Mouse (Mus musculus): Measurements from ENCODE around the gene Morc1. TPM values are rescaled to one million over a fixed set of nuclear protein-coding genes. Genes with fewer than 3 reads are reported as not detected.

The Morc1 gene
- polyA plus RNA-seq (2014; fragmentation: Illumina TruSeq; extraction: RNeasy Lipid Tissue Mini Kit (QIAGEN cat#74804); ENCODE audit: low read depth, low replicate concordance), result not detected

GRCm38 (mm10) chr16:48431027-48431426, at the start of gene Morc1:
Gene Morc1, plus strand, starts transcription at chr16:48431237.

DNA sequence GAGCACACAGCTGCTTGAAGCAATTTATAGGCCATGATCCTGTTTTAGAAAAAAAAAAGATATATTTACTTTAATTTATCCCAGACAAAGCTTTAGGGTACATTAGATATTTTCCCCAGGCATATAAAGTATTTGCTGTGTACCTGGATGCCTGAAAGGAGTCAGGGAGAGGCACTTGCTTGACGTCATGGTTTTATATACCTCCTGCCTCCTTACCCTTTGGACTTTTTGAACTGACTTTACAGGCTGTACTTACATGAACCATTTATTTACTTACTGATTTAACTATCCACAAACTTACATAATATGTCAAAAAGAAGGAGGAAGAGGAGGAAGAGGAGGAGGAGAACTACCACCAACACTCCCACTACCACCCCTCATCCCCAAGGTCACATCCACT, 18.8 kb upstream of the Morc1 start, which contains the start of gene Gm5485:
Gene Gm5485 (minus strand): TSS at position 171 of the 400 bp plus-strand sequence.

Other genes starting within 250 kb of the Morc1 start
- not detected for gene Dppa4, start 147.5 kb upstream of the Morc1 start, polyA plus RNA-seq (2014; fragmentation: Illumina TruSeq; extraction: RNeasy Lipid Tissue Mini Kit (QIAGEN cat#74804); ENCODE audit: low read depth, low replicate concordance)
- gene Dppa2, start 127.3 kb upstream of the Morc1 start, polyA plus RNA-seq (2014; fragmentation: Illumina TruSeq; extraction: RNeasy Lipid Tissue Mini Kit (QIAGEN cat#74804); ENCODE audit: low read depth, low replicate concordance), result not detected
- gene Gm5485, start 18.8 kb upstream of the Morc1 start, polyA plus RNA-seq (2014; fragmentation: Illumina TruSeq; extraction: RNeasy Lipid Tissue Mini Kit (QIAGEN cat#74804); ENCODE audit: low read depth, low replicate concordance), result not detected